Mouse (Mus musculus): ENCODE results near the gene Sept14.

Gene Sept14

DNA sequence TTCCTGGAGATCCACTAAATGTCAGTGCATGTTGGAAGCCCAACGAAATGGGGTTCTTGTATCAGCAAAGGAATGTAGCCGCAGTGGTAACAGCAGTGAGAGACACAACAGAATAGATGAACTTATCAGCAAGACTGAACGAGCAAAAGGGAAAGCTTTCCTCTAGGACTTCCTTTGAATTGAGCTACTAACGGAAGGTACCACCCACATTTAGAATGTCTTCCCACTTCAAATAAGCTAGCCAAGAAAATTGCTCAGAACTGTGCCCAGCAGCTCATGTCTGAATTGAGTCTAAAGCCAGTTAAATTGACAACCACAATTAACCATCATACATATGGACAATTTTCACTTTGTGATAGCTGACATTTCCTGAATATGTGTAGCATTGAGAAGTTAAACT lies 40.5 kb downstream of the Sept14 start:
- no peak for DNase-seq

DNA sequence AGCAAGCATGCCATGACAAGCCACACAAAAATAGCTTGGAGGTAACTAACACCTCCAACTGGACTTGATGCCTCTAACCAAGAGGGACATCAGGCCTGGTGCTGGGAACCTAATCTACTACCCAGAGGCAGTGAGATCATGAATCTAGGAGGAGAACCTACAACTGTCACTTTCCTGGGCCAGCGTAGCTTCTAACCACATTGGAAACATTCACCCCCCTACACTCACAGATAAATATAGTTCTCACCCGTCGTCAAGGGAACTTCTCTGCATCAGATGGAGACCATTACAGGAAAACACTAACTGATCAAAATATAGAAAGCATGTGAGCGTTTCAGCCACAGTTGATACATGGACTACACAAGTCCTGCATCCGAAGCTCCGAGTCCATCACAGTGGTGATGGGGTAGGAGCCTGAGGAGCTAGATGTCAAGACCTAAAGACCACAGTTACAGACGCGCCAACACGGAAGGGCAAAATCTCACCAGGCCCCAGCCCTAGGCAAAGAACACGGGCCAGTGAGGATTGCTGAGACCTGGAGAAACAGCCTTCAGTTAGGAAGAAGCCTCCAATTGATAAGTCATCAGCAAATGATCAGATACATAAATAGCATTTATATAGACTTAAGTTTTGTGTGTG lies 41.9 kb downstream of the Sept14 start:
- DNase-seq = no peak

DNA sequence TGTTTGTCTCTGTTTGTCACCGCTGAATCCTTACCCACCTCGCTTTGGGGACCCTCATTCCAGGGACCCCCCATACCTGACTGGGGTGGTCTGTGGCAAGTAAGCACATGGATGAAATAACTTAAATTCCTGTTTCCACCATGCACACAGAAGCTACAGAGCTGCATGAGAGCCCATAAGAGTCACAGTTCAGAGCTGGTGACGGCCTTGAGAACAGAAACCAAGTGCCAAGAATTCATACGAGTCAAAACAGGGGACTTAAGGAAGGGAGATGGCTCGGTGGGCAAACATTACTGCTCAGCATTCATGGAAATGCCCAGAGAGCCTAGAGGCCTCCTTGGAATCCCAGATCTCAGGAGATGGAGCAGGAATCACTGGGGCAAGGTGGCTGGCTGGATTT lies 44.2 kb downstream of the Sept14 start:
- no peak for DNase-seq

DNA sequence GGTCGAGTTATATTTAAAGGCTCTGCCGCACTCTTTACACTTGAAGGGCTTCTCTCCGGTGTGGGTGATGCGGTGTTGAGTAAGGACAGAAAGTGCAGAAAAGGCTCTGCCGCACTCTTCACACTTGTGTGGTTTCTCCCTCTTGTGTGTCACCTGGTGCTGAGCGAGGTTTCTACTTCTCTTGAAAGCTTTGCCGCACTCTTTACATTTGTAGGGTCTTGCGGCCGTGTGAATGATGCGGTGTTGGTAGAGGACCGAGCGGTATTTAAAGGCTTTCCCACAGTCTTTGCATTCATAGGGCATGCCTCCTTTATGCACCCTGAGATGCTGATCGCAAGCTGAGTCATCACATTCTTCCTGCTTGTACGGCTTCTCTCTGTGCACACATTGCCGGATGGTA lies 50.4 kb downstream of the Sept14 start:
- no peak for DNase-seq

DNA sequence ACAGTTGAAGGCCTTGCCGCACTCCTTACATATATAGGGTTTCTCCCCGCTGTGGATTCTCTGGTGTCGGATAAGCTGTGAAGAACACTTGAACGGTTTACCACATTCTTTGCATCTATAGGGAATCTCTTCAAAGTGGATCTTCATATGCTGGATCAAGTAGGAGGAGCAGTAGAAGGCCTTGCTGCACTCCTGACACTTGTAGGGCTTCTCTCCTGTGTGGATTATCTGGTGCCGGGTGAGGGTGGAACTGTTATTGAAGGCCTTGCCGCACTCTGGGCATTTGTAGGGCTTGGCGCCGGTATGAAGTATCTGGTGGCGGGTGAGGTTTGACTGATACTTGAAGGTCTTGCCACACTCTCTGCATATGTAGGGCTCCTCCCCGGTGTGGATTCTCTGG lies 51.3 kb downstream of the Sept14 start:
- no peak for DNase-seq

DNA sequence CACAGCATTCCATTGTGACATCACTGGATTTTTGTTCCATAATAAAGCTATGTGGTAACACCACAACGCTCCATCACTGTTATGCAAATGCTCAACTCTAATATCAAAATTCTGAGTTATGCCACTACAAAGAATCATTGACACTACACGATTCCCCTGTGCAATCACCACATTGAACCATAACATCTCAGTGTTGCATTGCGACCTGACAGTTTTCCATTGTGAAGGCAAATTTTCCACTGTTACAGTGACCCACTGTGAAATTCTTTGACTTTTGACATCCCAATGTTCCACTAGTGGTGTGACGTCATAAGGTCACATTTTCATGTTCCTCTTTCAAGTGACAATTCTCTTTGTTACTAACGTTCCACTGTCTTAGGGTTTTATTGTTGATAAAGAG lies 57.5 kb downstream of the Sept14 start:
- no peak for DNase-seq

Measured in thymus, postnatal 4 days (tissue).